Mouse (Mus musculus): ENCODE data around the gene Cat. TPM values are rescaled to one million over a fixed set of nuclear protein-coding genes. Genes with fewer than 3 reads are reported as not detected.

Gene Cat
- polyA plus RNA-seq, 1 experiment: 16.3 TPM

DNA sequence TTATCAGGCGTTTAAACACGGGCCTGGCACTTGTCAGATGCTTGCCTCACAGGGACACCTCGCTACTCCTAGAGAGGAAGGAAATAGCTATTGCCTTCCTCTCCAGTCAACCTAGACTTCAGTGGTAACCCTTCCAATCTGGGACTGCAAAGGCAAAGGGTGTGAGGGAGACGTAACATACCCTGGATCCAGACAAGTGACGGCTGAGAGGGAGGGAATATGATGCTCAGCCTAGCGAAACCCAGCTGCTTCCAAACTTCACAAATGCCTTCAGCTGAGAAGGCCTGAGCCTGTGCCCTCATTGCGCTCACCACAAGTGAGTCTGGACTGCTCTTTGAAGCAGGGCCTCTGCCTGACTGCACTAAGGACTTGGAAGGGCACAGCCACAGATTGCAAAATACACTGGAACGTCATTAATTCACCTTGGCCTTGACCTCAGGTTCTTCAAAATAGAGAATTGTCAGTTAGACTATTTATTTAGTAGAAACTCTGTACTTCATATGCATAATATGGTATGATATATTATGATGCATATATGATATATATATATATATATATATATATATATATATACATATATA is 52.2 kb downstream of the Cat start:
- no peaks in the 10 kb centered on the region for H3K36me3 ChIP-seq (ENCODE audit: control insufficient read depth, insufficient read depth)
- no peak overlapping the region for H3K4me3 ChIP-seq
- no peak overlapping the region for H3ac ChIP-seq (ENCODE audit: control insufficient read depth, insufficient read length)
- TF ChIP-seq MYOG (IDR thresholded peaks at IDR 0.05; ENCODE audit: control insufficient read depth in 1 of 3, insufficient read depth in 1 of 3, insufficient read length in 2 of 3, low read depth in 2 of 3) (no peak), MYOD1 (IDR thresholded peaks at IDR 0.05; ENCODE audit: control insufficient read depth in 1 of 3, insufficient read length in 2 of 3, low read depth in 2 of 3) (peak in 1 of 3 experiments; percentile 25)
- no peak overlapping the region for H3K4me2 ChIP-seq (ENCODE audit: low read depth)
- H3K79me2 ChIP-seq (ENCODE audit: control insufficient read depth, insufficient read depth): no peaks in the 10 kb centered on the region
- H3K27me3 ChIP-seq (ENCODE audit: control insufficient read depth, insufficient read depth, insufficient read length): peaks cover 40% of the 10 kb centered on the region

DNA sequence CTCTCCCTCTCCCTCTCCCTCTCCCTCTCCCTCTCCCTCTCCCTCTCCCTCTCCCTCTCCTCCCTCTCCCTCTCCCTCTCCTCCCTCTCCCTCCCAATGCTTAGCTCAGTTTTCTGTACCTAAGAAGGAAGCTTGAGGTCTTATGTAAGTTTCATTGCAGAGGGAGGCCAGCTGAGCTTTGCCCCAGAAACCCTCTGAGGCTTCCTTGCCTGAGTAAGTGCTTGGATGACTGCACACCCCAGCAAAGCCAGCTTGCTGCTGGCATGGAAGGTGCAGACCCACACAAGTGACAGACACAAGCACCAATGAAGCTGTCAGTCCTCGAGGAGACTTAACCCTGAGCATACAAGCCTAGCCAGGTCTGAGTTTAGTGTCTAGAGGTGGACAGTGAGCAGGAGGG is 54.2 kb downstream of the Cat start:
- Histone ChIP-seq H3K36me3 (ENCODE audit: control insufficient read depth, insufficient read depth) (no peaks in the 10 kb centered on the region), H3K4me2 (ENCODE audit: low read depth) (no peak overlapping the region), H3K4me3 (no peak overlapping the region), H3K79me2 (ENCODE audit: control insufficient read depth, insufficient read depth) (no peaks in the 10 kb centered on the region), H3ac (ENCODE audit: control insufficient read depth, insufficient read length) (no peak overlapping the region), H3K27me3 (ENCODE audit: control insufficient read depth, insufficient read depth, insufficient read length) (peaks cover 30% of the 10 kb centered on the region)
- TF ChIP-seq REST (IDR thresholded peaks at IDR 0.05; ENCODE audit: insufficient read depth, insufficient read length): no peak
- TF ChIP-seq E2F4 (IDR thresholded peaks at IDR 0.05; ENCODE audit: insufficient read depth): no peak
- no peak for TF ChIP-seq CEBPB (IDR thresholded peaks at IDR 0.05; ENCODE audit: insufficient read depth, poor library complexity, severe bottlenecking)
- TF ChIP-seq SRF (IDR thresholded peaks at IDR 0.05; ENCODE audit: control insufficient read depth, insufficient read length, low read depth): no peak
- TF ChIP-seq USF1 (IDR thresholded peaks at IDR 0.05; ENCODE audit: low read depth): no peak
- TF ChIP-seq MYOG (IDR thresholded peaks at IDR 0.05; ENCODE audit: control insufficient read depth in 1 of 3, insufficient read depth in 1 of 3, insufficient read length in 2 of 3, low read depth in 2 of 3): no peak
- no peak for TF ChIP-seq TCF12 (IDR thresholded peaks at IDR 0.05; ENCODE audit: insufficient read depth, poor library complexity, severe bottlenecking)
- no peak for TF ChIP-seq TCF3 (IDR thresholded peaks at IDR 0.05; ENCODE audit: insufficient read length, low read depth)
- no peak for TF ChIP-seq MYOD1 (IDR thresholded peaks at IDR 0.05; ENCODE audit: control insufficient read depth in 1 of 3, insufficient read length in 2 of 3, low read depth in 2 of 3)
- no peak for TF ChIP-seq POLR2AphosphoS2 (IDR thresholded peaks at IDR 0.05; ENCODE audit: insufficient read length, low read depth)
- TF ChIP-seq MAX (IDR thresholded peaks at IDR 0.05; ENCODE audit: low read depth): no peak
- TF ChIP-seq POLR2A (IDR thresholded peaks at IDR 0.05; ENCODE audit: insufficient read length, low read depth): no peak

DNA sequence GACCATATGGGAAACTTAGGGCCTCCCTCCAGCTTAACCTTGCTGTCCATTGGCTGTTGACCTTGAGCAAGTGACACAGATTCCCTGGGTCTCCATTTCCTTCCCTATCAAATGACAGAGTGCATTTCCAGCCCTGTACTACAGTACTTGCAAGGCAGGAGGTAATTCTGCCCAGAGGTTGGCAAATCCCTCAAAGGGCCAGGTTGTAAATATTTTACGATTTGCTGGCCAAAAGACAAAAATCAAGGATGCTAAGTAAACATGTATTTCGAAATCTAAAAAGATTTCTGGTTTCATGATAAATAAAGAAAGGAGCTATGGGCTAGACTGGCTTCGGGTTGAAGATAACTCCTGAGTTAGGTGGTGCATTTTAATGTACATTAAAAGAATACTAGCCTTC is 56.6 kb downstream of the Cat start:
- Histone ChIP-seq H3ac (ENCODE audit: control insufficient read depth, insufficient read length) (no peak overlapping the region), H3K36me3 (ENCODE audit: control insufficient read depth, insufficient read depth) (no peaks in the 10 kb centered on the region)
- no peak for TF ChIP-seq TCF12 (IDR thresholded peaks at IDR 0.05; ENCODE audit: insufficient read depth, poor library complexity, severe bottlenecking)
- TF ChIP-seq CEBPB (IDR thresholded peaks at IDR 0.05; ENCODE audit: insufficient read depth, poor library complexity, severe bottlenecking): no peak
- TF ChIP-seq USF1 (IDR thresholded peaks at IDR 0.05; ENCODE audit: low read depth): no peak

DNA sequence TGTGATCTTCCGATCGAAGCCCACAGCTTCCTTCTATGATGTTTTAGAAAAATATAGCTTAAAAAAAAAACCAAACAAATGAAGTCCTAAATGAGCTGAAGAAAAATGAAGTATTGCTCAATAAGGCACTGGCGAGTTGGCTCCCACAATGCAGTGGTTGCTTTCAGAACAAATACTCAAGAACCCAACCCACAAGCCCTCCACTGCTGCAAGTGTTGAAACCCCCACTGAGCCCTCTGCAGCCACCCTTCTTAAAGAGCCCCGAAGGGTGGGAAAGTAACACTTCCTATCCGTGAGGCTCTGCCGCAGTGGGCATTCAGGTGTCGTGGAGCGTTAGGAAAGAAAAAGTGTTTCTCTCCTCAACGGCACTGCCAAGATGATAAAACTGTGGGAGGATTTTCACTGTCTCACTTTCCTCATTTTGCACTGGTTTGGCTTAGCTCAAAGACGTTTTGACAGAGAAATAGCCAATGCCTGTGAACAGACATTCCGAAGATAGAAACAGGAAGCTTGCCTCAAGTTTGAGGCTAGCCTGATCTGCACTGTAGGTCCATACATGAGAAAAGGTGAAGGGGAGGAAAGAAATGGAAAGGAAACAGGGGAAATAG is 59.4 kb downstream of the Cat start:
- no peaks in the 10 kb centered on the region for H3K36me3 ChIP-seq (ENCODE audit: control insufficient read depth, insufficient read depth)
- H3K27me3 ChIP-seq (ENCODE audit: control insufficient read depth, insufficient read depth, insufficient read length): peaks cover 38% of the 10 kb centered on the region

More for the DNA sequence above, 56.6 kb downstream of the Cat start:
- Histone ChIP-seq H3K4me3 (no peak overlapping the region), H3K79me2 (ENCODE audit: control insufficient read depth, insufficient read depth) (no peaks in the 10 kb centered on the region), H3K4me2 (ENCODE audit: low read depth) (no peak overlapping the region), H3K27me3 (ENCODE audit: control insufficient read depth, insufficient read depth, insufficient read length) (peaks cover 24% of the 10 kb centered on the region)

DNA sequence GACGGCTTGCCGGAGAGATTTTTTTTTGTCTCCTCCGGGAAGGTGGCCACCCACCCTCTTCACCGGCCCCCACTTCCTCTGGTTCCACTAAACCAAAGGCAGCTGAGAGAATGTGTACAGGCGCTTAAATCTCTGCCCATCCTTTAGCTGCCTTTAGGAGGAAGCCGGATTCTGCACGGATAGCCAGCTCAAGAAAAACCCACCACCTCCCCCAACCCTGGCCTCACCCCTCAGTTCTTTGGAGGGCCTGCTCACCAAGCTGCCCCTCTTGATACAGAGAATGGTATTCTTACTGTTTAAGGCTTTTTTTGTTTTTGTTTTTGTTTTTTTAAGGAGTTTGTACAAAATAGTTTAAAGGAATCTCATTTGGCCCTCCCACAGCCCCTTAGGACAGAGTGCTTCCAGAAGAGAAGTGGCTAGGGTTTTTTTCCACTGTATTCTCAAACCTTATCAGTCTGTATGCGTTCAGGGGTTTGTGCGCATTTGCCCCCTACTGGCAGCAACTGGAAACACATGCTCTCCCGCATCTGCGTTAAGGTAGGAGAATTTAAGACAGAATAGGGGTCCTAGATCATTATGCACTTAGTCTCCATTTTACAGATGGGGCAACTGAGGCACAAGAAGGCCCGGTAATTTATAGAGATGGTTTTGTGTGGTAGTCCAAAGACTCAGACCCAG is 60.5 kb downstream of the Cat start:
- Histone ChIP-seq H3K4me3 (no peak overlapping the region), H3ac (ENCODE audit: control insufficient read depth, insufficient read length) (no peak overlapping the region), H3K79me2 (ENCODE audit: control insufficient read depth, insufficient read depth) (no peaks in the 10 kb centered on the region), H3K36me3 (ENCODE audit: control insufficient read depth, insufficient read depth) (no peaks in the 10 kb centered on the region), H3K27me3 (ENCODE audit: control insufficient read depth, insufficient read depth, insufficient read length) (peaks cover 37% of the 10 kb centered on the region), H3K4me2 (ENCODE audit: low read depth) (no peak overlapping the region)
- no peak for TF ChIP-seq MAX (IDR thresholded peaks at IDR 0.05; ENCODE audit: low read depth)

More for the DNA sequence above, 59.4 kb downstream of the Cat start:
- no peak for TF ChIP-seq MYOG (IDR thresholded peaks at IDR 0.05; ENCODE audit: control insufficient read depth in 1 of 3, insufficient read depth in 1 of 3, insufficient read length in 2 of 3, low read depth in 2 of 3)
- TF ChIP-seq MYOD1 (IDR thresholded peaks at IDR 0.05; ENCODE audit: control insufficient read depth in 1 of 3, insufficient read length in 2 of 3, low read depth in 2 of 3): no peak
- no peak for TF ChIP-seq USF1 (IDR thresholded peaks at IDR 0.05; ENCODE audit: low read depth)
- no peak for TF ChIP-seq E2F4 (IDR thresholded peaks at IDR 0.05; ENCODE audit: insufficient read depth)
- H3ac ChIP-seq (ENCODE audit: control insufficient read depth, insufficient read length): no peak overlapping the region
- no peaks in the 10 kb centered on the region for H3K79me2 ChIP-seq (ENCODE audit: control insufficient read depth, insufficient read depth)
- no peak overlapping the region for H3K4me3 ChIP-seq
- no peak overlapping the region for H3K4me2 ChIP-seq (ENCODE audit: low read depth)

Measured in myocyte (in vitro differentiated cells).